Mouse (Mus musculus) 3134 (cell line): Measurements from ENCODE around the gene Cd86.

Source experiments
- DNase-seq: peaks from one replicate; pipeline ENCODE4 v3.0.0-alpha.2; 2011; ENCODE audit warnings: low spot score; ENCODE audit not compliant: insufficient read length; ENCODE audit errors: extremely low read depth

Cd86 gene

GRCm38 (mm10) chr16:36661330-36661729 lies 4.6 kb downstream of the Cd86 start:
- no peak for DNase-seq

GRCm38 (mm10) chr16:36655910-36656309 lies 10.0 kb downstream of the Cd86 start:
- peak; percentile 19 for DNase-seq

- DNase-seq: no peak
Measured at GRCm38 (mm10) chr16:36655199-36655598, 10.7 kb downstream of the Cd86 start.

- DNase-seq: no peak
Measured at GRCm38 (mm10) chr16:36651174-36651766, 14.6 kb downstream of the Cd86 start.

- no peak for DNase-seq
Measured at GRCm38 (mm10) chr16:36650511-36650910, 15.4 kb downstream of the Cd86 start.

GRCm38 (mm10) chr16:36649304-36649703 lies 16.6 kb downstream of the Cd86 start:
- DNase-seq: no peak

- no peak for DNase-seq
Measured at GRCm38 (mm10) chr16:36645124-36645523, 20.8 kb downstream of the Cd86 start.

GRCm38 (mm10) chr16:36642696-36643046 lies 23.2 kb downstream of the Cd86 start:
- DNase-seq: no peak

GRCm38 (mm10) chr16:36641830-36642695 lies 23.8 kb downstream of the Cd86 start:
- no peak for DNase-seq

GRCm38 (mm10) chr16:36640993-36641392 lies 24.9 kb downstream of the Cd86 start:
- DNase-seq: no peak

GRCm38 (mm10) chr16:36639812-36640504 lies 25.9 kb downstream of the Cd86 start:
- no peak for DNase-seq

GRCm38 (mm10) chr16:36636800-36637199 lies 29.1 kb downstream of the Cd86 start:
- no peak for DNase-seq

- no peak for DNase-seq
Measured at GRCm38 (mm10) chr16:36634971-36635710, 30.7 kb downstream of the Cd86 start.

GRCm38 (mm10) chr16:36634421-36634820 lies 31.5 kb downstream of the Cd86 start:
- no peak for DNase-seq

GRCm38 (mm10) chr16:36632229-36632628 lies 33.7 kb downstream of the Cd86 start:
- no peak for DNase-seq

- no peak for DNase-seq
Measured at GRCm38 (mm10) chr16:36631607-36632006, 34.3 kb downstream of the Cd86 start.

GRCm38 (mm10) chr16:36627740-36628139 lies 38.1 kb downstream of the Cd86 start:
- no peak for DNase-seq

- DNase-seq: peak; percentile 30
Measured at GRCm38 (mm10) chr16:36626567-36627197, 39.2 kb downstream of the Cd86 start.

- DNase-seq: no peak
Measured at GRCm38 (mm10) chr16:36625909-36626308, 40.0 kb downstream of the Cd86 start.

GRCm38 (mm10) chr16:36622320-36622719 lies 43.6 kb downstream of the Cd86 start:
- DNase-seq: no peak
